Mouse (Mus musculus) embryonic facial prominence, embryonic 14.5 days (tissue): ENCODE data around the gene Fut8. TPM values are rescaled to one million over a fixed set of nuclear protein-coding genes. Genes with fewer than 3 reads are reported as not detected.
A peak's percentile ranks its signal among the peaks of the same experiment; 100 is the strongest.

Source experiments
- ATAC-seq: fragments of 200-750 bp; cut with Nextera tagmentation; 2 replicates; pipeline ENCODE4 v1.8.0; 2017; ENCODE audit warnings: low read depth, moderate number of reproducible peaks, moderate TSS enrichment
- DNase-seq: peaks from one replicate; pipeline ENCODE4 v3.0.0-alpha.2; 2015; ENCODE audit warnings: low spot score
- H3K27ac ChIP-seq: fragments of 300-500 bp; sonication (generic); replicated peaks from 2 replicates; pipeline ENCODE4 v1.5.1; 2014; ENCODE audit warnings: low read depth, mild to moderate bottlenecking, low read length, moderate library complexity
- H3K27me3 ChIP-seq: fragments of 300-500 bp; sonication (generic); replicated peaks from 2 replicates; pipeline ENCODE4 v1.6.1; 2014; ENCODE audit warnings: low read length; ENCODE audit not compliant: control insufficient read depth, insufficient read depth
- H3K36me3 ChIP-seq: fragments of 300-500 bp; sonication (generic); 2 replicates; pipeline ENCODE4 v1.6.1; 2014; ENCODE audit warnings: low read length, mixed read lengths; ENCODE audit not compliant: control insufficient read depth, insufficient read depth
- H3K4me1 ChIP-seq: fragments of 300-500 bp; sonication (generic); 2 replicates; pipeline ENCODE4 v1.6.1; 2014; ENCODE audit warnings: antibody characterized with exemption, low read length; ENCODE audit not compliant: control insufficient read depth, insufficient read depth
- H3K4me2 ChIP-seq: fragments of 300-500 bp; sonication (generic); 2 replicates; pipeline ENCODE4 v1.6.1; 2014; ENCODE audit warnings: low read depth, mild to moderate bottlenecking, low read length, moderate library complexity, mixed read lengths
- H3K4me3 ChIP-seq: fragments of 300-500 bp; sonication (generic); 2 replicates; pipeline ENCODE4 v1.5.1; 2014; ENCODE audit warnings: low read depth, mild to moderate bottlenecking, low read length
- H3K9ac ChIP-seq: fragments of 300-500 bp; sonication (generic); 2 replicates; pipeline ENCODE4 v1.6.1; 2014; ENCODE audit warnings: low read depth, mild to moderate bottlenecking, low read length, moderate library complexity, mixed read lengths
- H3K9me3 ChIP-seq: fragments of 300-500 bp; sonication (generic); 2 replicates; pipeline ENCODE4 v1.6.1; 2016; ENCODE audit warnings: low read length; ENCODE audit not compliant: control insufficient read depth
- WGBS: fragments of 180-500 bp; shearing (Covaris S2); extraction: QIAGEN DNeasy Blood & Tissue Kit; methylation state at CpG from one replicate; pipeline ENCODE4 v1.1.7; 2014; 5-methylcytosine and 5-hydroxymethylcytosine counted together
- polyA plus RNA-seq: library from polyadenylated mRNA; unstranded; fragments of >200 nt; fragmentation: Nextera tagmentation; extraction: Ambion mirVana; gene quantifications from 2 replicates; pipeline ENCODE4 v1.2.1, GENCODE M21; 2014

Fut8 gene
- 28.8 and 31.4 TPM in 2 replicates for polyA plus RNA-seq

GRCm38 (mm10) chr12:77237950-77238530 lies at the start of gene Fut8:
Gene Fut8, plus strand, starts transcription at chr12:77238125.
- Histone ChIP-seq H3K27ac (peak within 1 kb of the TSS; percentile 91), H3K9ac (peak within 1 kb of the TSS; percentile 89), H3K27me3 (no peaks in the 10 kb centered on the region), H3K9me3 (no peaks in the 10 kb centered on the region), H3K4me2 (peak within 1 kb of the TSS; percentile 94), H3K4me1 (peaks cover 8% of the 10 kb centered on the region; the same call in 1 of the 2 replicates), H3K36me3 (no peaks in the 10 kb centered on the region), H3K4me3 (peak within 1 kb of the TSS; percentile 71)
- peak; percentile 84 for ATAC-seq
- DNase-seq, result peak; percentile 95
- WGBS, result 0% methylated on average over 16 of the region's 46 CpGs

DNA sequence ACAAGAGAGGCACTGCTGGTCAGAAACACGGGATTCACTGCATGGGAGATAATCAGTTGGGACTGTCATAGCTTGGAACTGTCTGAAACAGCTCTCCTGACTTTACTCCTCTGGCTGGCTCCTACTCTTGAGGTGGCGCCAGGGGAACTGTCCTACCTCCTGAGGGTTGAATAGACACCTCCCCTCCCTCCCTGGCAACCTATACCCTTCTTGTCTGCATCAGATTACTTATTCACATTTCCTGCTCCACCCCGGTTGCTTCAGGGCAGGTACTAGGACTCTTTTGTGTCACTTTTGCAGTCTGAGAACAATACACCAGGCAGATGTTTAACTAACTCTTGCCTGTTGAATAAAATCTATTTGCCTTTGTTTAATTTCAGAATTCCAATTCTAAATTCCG lies 48.8 kb upstream of the Fut8 start:
- Histone ChIP-seq H3K4me2 (no peak overlapping the region), H3K27me3 (no peaks in the 10 kb centered on the region), H3K9me3 (no peaks in the 10 kb centered on the region), H3K4me1 (no peaks in the 10 kb centered on the region), H3K27ac (no peak overlapping the region), H3K4me3 (no peak overlapping the region), H3K9ac (no peak overlapping the region), H3K36me3 (no peaks in the 10 kb centered on the region)
- ATAC-seq, result peak; percentile 91
- 29% methylated on average over 4 of the region's 4 CpGs for WGBS
- DNase-seq, result peak; percentile 64

GRCm38 (mm10) chr12:77189933-77190446 lies 47.9 kb upstream of the Fut8 start:
- Histone ChIP-seq H3K27me3 (no peaks in the 10 kb centered on the region), H3K9ac (no peak overlapping the region), H3K27ac (no peak overlapping the region), H3K4me2 (no peak overlapping the region), H3K4me1 (no peaks in the 10 kb centered on the region), H3K9me3 (no peaks in the 10 kb centered on the region), H3K36me3 (no peaks in the 10 kb centered on the region), H3K4me3 (no peak overlapping the region)
- DNase-seq (no peak), ATAC-seq (no peak)
- 79% methylated on average over 3 of the region's 3 CpGs for WGBS

- Histone ChIP-seq H3K4me2 (no peak overlapping the region), H3K27ac (no peak overlapping the region), H3K9ac (no peak overlapping the region), H3K27me3 (no peaks in the 10 kb centered on the region), H3K4me1 (no peaks in the 10 kb centered on the region), H3K4me3 (no peak overlapping the region), H3K36me3 (no peaks in the 10 kb centered on the region), H3K9me3 (no peaks in the 10 kb centered on the region)
- no peak for ATAC-seq
- 86% methylated on average over 9 of the region's 9 CpGs for WGBS
- no peak for DNase-seq
These were observed 46.2 kb upstream of the Fut8 start for GRCm38 (mm10) chr12:77191478-77192271.

DNA sequence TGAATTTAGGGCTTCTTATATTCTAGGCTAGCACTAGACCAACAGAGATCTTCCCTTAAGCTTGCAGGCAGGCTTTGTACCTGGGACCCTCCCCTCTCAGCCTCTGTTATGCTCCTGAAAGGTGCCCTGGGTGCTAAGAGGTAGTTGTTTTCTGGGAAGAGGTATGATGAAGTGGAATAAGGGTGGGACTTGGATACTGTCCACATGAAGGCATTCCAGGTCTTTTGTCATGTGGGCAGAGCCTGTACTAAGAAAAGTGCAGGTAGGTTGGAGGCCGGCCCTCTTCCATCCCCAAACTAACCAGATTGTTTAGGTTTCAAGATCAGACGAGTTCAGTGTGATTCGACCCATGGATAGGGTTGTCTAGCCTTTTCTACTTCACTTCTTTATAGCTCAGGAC lies 45.2 kb upstream of the Fut8 start:
- no peak overlapping the region for H3K4me2 ChIP-seq
- DNase-seq (no peak), ATAC-seq (no peak)
- no peak overlapping the region for H3K27ac ChIP-seq
- 85% methylated on average over 3 of the region's 3 CpGs for WGBS
- no peak overlapping the region for H3K4me3 ChIP-seq
- H3K9ac ChIP-seq, result no peak overlapping the region
- no peaks in the 10 kb centered on the region for H3K4me1 ChIP-seq
- no peaks in the 10 kb centered on the region for H3K9me3 ChIP-seq
- no peaks in the 10 kb centered on the region for H3K36me3 ChIP-seq
- no peaks in the 10 kb centered on the region for H3K27me3 ChIP-seq

GRCm38 (mm10) chr12:77193225-77193716 lies 44.7 kb upstream of the Fut8 start:
- H3K4me3 ChIP-seq, result no peak overlapping the region
- H3K4me1 ChIP-seq, result no peaks in the 10 kb centered on the region
- H3K9me3 ChIP-seq, result no peaks in the 10 kb centered on the region
- H3K4me2 ChIP-seq, result no peak overlapping the region
- DNase-seq (no peak), ATAC-seq (no peak)
- WGBS, result 68% methylated on average over 4 of the region's 4 CpGs
- H3K36me3 ChIP-seq, result no peaks in the 10 kb centered on the region
- H3K27me3 ChIP-seq, result no peaks in the 10 kb centered on the region
- H3K27ac ChIP-seq, result no peak overlapping the region
- no peak overlapping the region for H3K9ac ChIP-seq

GRCm38 (mm10) chr12:77195044-77195443 lies 42.9 kb upstream of the Fut8 start:
- Histone ChIP-seq H3K4me1 (no peaks in the 10 kb centered on the region), H3K36me3 (no peaks in the 10 kb centered on the region), H3K9me3 (no peaks in the 10 kb centered on the region), H3K9ac (no peak overlapping the region), H3K4me2 (no peak overlapping the region), H3K27me3 (no peaks in the 10 kb centered on the region), H3K4me3 (no peak overlapping the region), H3K27ac (no peak overlapping the region)
- DNase-seq (peak; percentile 30), ATAC-seq (peak; percentile 53; the same call in 1 of the 2 replicates)
- 72% methylated on average over 2 of the region's 2 CpGs for WGBS

- no peak overlapping the region for H3K27ac ChIP-seq
- WGBS, result 98% methylated on average over 2 of the region's 2 CpGs
- H3K4me3 ChIP-seq, result no peak overlapping the region
- DNase-seq (no peak), ATAC-seq (no peak)
- no peaks in the 10 kb centered on the region for H3K27me3 ChIP-seq
- H3K9me3 ChIP-seq, result no peaks in the 10 kb centered on the region
- H3K4me1 ChIP-seq, result no peaks in the 10 kb centered on the region
- H3K9ac ChIP-seq, result no peak overlapping the region
- no peaks in the 10 kb centered on the region for H3K36me3 ChIP-seq
- no peak overlapping the region for H3K4me2 ChIP-seq
These were observed 41.3 kb upstream of the Fut8 start for GRCm38 (mm10) chr12:77196529-77197095.
